Mouse (Mus musculus): ENCODE data around the gene Gm36245.
"Not testable (repeated sequence)": the region's sequence is repeated elsewhere in the genome, so short reads cannot be mapped to it uniquely, and the experiment has no call there.

Gm36245 gene

GRCm38 (mm10) chr15:77598958-77599357, at the start of gene Gm36245:
Gene Gm36245, plus strand, starts transcription at chr15:77599258.
- DNase-seq (ENCODE audit: low read depth, low spot score), result no peak

- DNase-seq (ENCODE audit: low read depth, low spot score), result no peak
Observed at GRCm38 (mm10) chr15:77561792-77562191, 37.3 kb upstream of the Gm36245 start, which contains the start of gene 1700025B11Rik. Gene 1700025B11Rik, minus strand, starts transcription at chr15:77561892.

GRCm38 (mm10) chr15:77563219-77563618, 35.8 kb upstream of the Gm36245 start:
- no peak for DNase-seq (ENCODE audit: low read depth, low spot score)

GRCm38 (mm10) chr15:77578801-77579200, 20.3 kb upstream of the Gm36245 start:
- no peak for DNase-seq (ENCODE audit: low read depth, low spot score)

GRCm38 (mm10) chr15:77579311-77579710, 19.7 kb upstream of the Gm36245 start:
- DNase-seq (ENCODE audit: low read depth, low spot score), result no peak

- no peak for DNase-seq (ENCODE audit: low read depth, low spot score)
Observed at GRCm38 (mm10) chr15:77581681-77582080, 17.4 kb upstream of the Gm36245 start.

GRCm38 (mm10) chr15:77587026-77587425, 12.0 kb upstream of the Gm36245 start:
- no peak for DNase-seq (ENCODE audit: low read depth, low spot score)

- no peak for DNase-seq (ENCODE audit: low read depth, low spot score)
Observed at GRCm38 (mm10) chr15:77588981-77589380, 10.1 kb upstream of the Gm36245 start.

GRCm38 (mm10) chr15:77590881-77591280, 8.2 kb upstream of the Gm36245 start:
- no peak for DNase-seq (ENCODE audit: low read depth, low spot score)

- no peak for DNase-seq (ENCODE audit: low read depth, low spot score)
Observed at GRCm38 (mm10) chr15:77593557-77593956, 5.5 kb upstream of the Gm36245 start.

GRCm38 (mm10) chr15:77595961-77596360, 3.1 kb upstream of the Gm36245 start, which contains the start of gene Apol10b:
Gene Apol10b, minus strand, starts transcription at chr15:77596125.
- no peak for DNase-seq (ENCODE audit: low read depth, low spot score)

- no peak for DNase-seq (ENCODE audit: low read depth, low spot score)
Observed at GRCm38 (mm10) chr15:77598429-77598828, 629 bp upstream of the Gm36245 start.

- no peak for DNase-seq (ENCODE audit: low read depth, low spot score)
Observed at GRCm38 (mm10) chr15:77606069-77606468, 7.0 kb downstream of the Gm36245 start.

GRCm38 (mm10) chr15:77624710-77625109, 25.7 kb downstream of the Gm36245 start:
- DNase-seq (ENCODE audit: low read depth, low spot score), result peak; percentile 53

GRCm38 (mm10) chr15:77626471-77626870, 27.4 kb downstream of the Gm36245 start:
- DNase-seq (ENCODE audit: low read depth, low spot score), result not testable (repeated sequence)

GRCm38 (mm10) chr15:77628647-77629046, 29.6 kb downstream of the Gm36245 start:
- DNase-seq (ENCODE audit: low read depth, low spot score), result not testable (repeated sequence)

- DNase-seq (ENCODE audit: low read depth, low spot score), result not testable (repeated sequence)
Observed at GRCm38 (mm10) chr15:77629822-77630221, 30.8 kb downstream of the Gm36245 start.

- not testable (repeated sequence) for DNase-seq (ENCODE audit: low read depth, low spot score)
Observed at GRCm38 (mm10) chr15:77643176-77643575, 44.1 kb downstream of the Gm36245 start, which contains the start of gene Apol11b. Gene Apol11b, minus strand, starts transcription at chr15:77643286.

- not testable (repeated sequence) for DNase-seq (ENCODE audit: low read depth, low spot score)
Observed at GRCm38 (mm10) chr15:77651143-77651542, 52.1 kb downstream of the Gm36245 start.
